Mouse (Mus musculus) testis, adult 2 months (tissue): Measurements from ENCODE around the gene Gm9964.

ENCODE experiments used
- CTCF ChIP-seq: fragments of 200-500 bp; IDR thresholded peaks from 2 replicates; pipeline ENCODE4 v1.5.1; 2012; ENCODE audit warnings: low read depth, mild to moderate bottlenecking, inconsistent platforms, low read length, moderate library complexity; ENCODE audit not compliant: control insufficient read depth, insufficient read depth, insufficient replicate concordance
- POLR2A ChIP-seq: fragments of 200-500 bp; IDR thresholded peaks from 2 replicates; pipeline ENCODE4 v1.6.1; 2012; ENCODE audit warnings: low read depth, mild to moderate bottlenecking, inconsistent platforms, low read length, moderate library complexity; ENCODE audit not compliant: control insufficient read depth

DNA sequence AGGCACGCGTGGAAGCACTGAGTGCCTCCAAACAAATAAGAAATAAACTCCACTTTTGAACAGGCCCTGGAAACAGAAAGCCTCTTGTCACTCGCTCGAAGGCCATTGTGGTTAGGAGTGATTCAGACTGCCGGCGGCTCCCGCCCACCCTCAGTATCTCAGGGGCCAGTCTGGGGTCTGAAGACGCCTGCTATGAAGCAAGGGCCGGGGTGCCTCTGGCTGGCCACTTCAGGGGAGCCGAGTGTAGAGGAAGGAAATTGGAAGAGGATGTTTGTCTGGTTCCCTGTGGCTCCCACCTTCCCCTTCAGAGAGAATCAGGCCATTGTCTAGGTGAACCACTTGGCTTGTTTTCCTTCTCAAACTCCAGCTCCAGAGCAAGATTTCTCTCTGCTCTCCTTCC, 10.3 kb upstream of the Gm9964 start:
- TF ChIP-seq CTCF: no peak
- no peak for TF ChIP-seq POLR2A
